Mouse (Mus musculus): ENCODE measurements around the gene Actn1.

- TF ChIP-seq GATA1 (IDR thresholded peaks at IDR 0.05; ENCODE audit: borderline replicate concordance, low read length) (no peak), FLI1 (IDR thresholded peaks at IDR 0.05; ENCODE audit: low read length) (no peak)
These were observed 9.1 kb upstream of the Actn1 start for GRCm38 (mm10) chr12:80269303-80269702.
